Mouse (Mus musculus): ENCODE measurements at regions not wholly inside any gene's neighbourhood (a gene's known extent, or its start where the extent isn't known, plus 50 kb on each side); places are given as distances from the start of the nearest gene placed in this dataset.

GRCm38 (mm10) chr11:71498299-71498698 is 251.4 kb upstream of the Wscd1 start:
- no peak for ATAC-seq (ENCODE audit: poor library complexity, severe bottlenecking)

GRCm38 (mm10) chr11:71502156-71502555 is 247.6 kb upstream of the Wscd1 start:
- no peak for ATAC-seq (ENCODE audit: poor library complexity, severe bottlenecking)

- ATAC-seq (ENCODE audit: poor library complexity, severe bottlenecking) = peak; percentile 30; the same call in 1 of the 2 replicates
Observed at GRCm38 (mm10) chr11:71512271-71513066, 237.3 kb upstream of the Wscd1 start.

DNA sequence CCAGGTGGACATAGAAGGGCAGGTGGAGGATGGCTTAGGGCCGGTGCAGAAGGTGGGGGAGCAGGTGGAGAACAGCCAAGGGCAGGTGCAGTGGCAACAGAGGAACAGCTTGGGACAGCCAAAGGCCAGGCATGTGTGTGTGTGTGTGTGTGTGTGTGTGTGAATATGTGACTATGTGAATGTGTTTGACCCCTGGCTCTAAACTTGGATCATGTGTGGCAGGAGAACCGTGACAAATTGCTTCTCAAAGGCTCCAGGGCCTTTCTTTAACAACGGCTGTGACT is 236.7 kb upstream of the Wscd1 start:
- no peak for ATAC-seq (ENCODE audit: poor library complexity, severe bottlenecking)

GRCm38 (mm10) chr11:71515264-71515663 is 234.5 kb upstream of the Wscd1 start:
- no peak for ATAC-seq (ENCODE audit: poor library complexity, severe bottlenecking)

GRCm38 (mm10) chr11:71517377-71517776 is 232.3 kb upstream of the Wscd1 start:
- no peak for ATAC-seq (ENCODE audit: poor library complexity, severe bottlenecking)

DNA sequence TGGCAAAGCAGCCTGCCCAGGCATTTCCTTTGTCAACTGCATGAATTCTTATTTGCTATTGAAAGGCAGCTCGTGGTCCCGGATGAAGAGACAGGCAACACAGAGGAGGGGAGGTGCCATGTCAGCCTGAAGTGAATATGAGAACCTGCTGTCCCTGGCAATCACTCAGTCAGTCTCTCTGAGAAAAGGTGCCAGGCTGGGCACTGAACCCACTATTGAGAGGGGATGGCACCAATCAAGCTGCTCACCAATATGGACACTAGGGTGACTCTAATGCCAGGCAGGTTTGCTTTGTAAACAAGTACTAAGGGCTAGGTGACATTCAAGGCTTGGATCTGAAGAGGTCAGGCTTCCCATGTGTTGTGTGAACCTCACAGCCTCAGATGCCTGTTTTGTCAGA is 222.0 kb upstream of the Wscd1 start:
- ATAC-seq (ENCODE audit: poor library complexity, severe bottlenecking) = no peak

DNA sequence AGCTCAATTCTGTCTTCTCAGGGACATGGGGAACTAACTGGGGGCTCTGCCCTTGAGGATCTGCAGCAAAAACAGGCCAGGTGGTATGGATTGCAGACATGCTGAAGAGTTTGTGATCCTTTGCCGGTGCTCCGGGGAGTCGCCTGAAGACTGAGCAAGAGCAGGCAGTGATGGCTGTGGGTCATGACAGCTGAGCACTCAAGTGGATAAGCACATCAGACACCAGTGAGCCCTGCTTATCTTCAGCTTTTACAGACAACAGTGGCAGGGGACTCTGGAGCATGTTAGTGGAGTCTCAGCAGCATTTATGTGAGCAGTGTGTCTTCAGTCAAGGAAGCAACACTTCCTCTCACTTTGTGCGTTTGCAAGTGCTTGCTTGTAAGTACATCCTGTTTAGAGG is 221.1 kb upstream of the Wscd1 start:
- ATAC-seq (ENCODE audit: poor library complexity, severe bottlenecking) = no peak

DNA sequence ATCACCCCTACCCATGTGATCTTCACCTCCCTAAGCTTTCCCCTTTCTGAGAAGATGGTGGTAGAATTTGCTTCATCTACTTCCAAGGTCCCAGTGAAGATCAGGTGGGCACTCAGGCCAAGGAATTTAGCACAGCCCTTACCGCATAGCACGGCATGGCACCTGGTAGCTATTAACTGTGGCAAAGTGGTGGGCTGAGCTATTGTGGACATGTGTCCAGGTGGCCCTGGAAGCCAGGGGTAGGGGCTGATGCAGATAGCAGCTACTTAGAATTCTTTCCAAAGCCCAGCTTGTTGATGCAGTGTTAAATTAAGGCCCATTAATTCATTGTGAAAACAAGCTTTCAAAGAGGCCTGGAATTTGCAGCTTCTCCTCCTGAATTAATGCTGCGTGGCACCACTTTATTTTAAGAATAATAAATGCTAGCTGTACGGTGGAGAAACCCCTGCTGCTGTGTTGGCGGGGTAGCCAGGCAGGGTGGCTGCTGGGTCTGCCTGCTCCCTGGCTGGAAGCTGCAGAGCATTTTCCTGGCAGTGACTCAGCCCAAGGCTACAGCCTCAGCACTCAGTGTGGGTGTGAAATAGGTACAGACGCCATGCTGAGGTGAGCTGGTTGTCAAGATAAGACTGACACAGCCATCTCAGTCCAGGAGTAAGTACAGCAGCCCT is 208.4 kb upstream of the Wscd1 start:
- no peak for ATAC-seq (ENCODE audit: poor library complexity, severe bottlenecking)

DNA sequence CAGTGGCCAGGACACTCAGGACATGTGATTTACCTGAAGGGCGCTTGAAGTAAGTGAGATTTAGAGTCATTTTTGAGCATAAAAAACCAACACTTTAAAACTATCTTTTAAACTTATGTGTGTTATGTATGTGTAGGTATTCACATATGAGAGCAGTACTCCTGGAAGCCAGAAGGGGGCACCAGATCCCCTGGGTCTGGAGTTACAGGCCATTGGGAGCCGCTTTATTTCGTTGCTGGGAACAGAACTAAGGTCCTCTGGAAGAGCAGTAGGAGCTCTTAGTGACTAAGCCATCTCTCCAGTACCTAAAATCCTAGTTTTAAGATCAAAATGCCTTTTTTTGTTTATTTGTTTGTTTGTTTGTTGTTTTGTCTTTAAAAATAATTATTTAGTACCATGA is 192.3 kb upstream of the Wscd1 start:
- no peak for ATAC-seq (ENCODE audit: poor library complexity, severe bottlenecking)

GRCm38 (mm10) chr11:71564831-71565230 is 184.9 kb upstream of the Wscd1 start:
- ATAC-seq (ENCODE audit: poor library complexity, severe bottlenecking) = no peak

DNA sequence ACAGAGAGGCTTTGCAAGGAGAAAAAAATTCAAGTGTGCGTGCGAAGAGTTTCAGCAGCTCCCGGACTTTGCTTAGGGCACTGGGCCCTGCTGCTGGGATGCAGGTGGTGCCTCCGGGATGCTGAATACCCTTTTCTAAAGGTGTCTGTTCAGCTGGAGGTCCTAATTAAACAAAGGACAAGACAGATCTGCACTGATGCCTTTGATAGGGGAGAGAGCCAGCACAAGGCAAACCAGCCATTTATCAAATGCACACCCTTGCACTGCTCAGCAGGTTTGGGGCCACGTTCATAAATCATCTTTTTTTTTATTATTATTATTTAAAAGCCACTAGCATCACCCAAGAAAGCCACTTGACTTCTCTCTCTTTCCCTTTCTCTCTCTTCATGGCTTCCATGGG is 172.9 kb upstream of the Wscd1 start:
- no peak for ATAC-seq (ENCODE audit: poor library complexity, severe bottlenecking)

GRCm38 (mm10) chr11:71581775-71582174 is 167.9 kb upstream of the Wscd1 start:
- ATAC-seq (ENCODE audit: poor library complexity, severe bottlenecking) = no peak

DNA sequence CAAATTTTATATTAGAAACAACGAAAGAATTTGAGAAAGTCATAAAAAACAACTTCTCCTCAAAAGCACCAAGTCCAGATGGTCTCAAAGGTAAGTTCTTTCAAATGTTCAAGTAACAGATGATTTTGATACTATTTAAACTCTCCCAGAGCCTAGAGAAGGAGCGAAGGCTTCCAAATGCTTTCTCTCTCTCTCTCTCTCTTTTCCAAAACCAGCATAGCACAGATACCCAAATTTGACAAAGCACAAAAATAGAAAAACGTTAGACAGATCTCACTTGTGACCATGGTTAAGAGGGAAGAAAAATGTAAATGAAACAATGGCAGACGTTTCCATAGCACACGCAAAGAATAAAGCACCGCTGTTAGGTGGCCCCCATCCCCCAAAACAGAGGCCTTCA is 158.7 kb upstream of the Wscd1 start:
- no peak for ATAC-seq (ENCODE audit: poor library complexity, severe bottlenecking)

DNA sequence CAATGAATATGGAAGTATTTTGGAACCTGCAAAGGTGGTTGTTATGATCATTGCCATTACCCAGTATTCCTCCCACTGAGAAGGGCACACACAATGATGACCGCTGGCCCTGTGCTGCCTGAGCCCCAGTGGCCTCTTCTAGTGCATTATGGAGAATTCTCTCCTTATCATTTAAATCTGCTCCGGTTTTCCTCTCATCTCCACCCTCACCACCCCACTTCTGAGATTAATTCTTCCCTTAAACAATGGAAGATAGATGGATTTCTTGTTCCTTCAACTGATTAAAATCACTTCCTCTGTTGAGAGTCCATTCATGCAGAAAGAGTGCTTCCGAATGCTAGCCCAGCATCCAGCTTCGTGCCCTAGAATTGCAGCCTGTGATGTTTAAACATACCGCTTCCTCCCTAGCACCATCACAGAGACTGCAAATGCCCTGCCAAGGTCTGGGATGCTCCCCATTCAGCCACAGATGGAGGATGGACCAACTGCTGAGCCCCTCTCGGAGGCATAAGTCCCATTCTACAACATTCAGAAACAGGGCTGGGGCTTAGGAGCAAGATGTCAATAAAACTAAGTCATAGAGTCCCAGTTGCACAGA is 155.4 kb upstream of the Wscd1 start:
- ATAC-seq (ENCODE audit: poor library complexity, severe bottlenecking) = no peak

DNA sequence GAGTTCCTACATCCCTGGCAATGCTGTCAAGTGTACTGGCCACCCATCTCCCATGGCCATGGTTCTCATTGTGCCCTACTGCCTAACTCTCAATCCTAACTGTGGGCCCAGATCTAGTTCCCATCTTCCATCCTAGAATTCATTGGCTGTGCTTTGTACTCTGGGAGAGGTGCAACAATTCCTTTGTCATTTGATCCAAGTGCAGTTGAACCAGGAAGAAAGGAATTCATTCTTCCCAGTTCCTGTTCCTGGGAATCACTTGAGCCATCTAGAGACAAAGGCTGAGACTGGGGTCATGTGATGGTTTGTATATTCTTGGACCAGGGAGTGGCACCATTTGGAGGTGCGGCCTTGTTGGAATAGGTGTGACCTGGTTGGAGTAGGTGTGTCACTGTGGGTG is 152.0 kb upstream of the Wscd1 start:
- no peak for ATAC-seq (ENCODE audit: poor library complexity, severe bottlenecking)

GRCm38 (mm10) chr11:71610782-71611181 is 138.9 kb upstream of the Wscd1 start:
- no peak for ATAC-seq (ENCODE audit: poor library complexity, severe bottlenecking)

DNA sequence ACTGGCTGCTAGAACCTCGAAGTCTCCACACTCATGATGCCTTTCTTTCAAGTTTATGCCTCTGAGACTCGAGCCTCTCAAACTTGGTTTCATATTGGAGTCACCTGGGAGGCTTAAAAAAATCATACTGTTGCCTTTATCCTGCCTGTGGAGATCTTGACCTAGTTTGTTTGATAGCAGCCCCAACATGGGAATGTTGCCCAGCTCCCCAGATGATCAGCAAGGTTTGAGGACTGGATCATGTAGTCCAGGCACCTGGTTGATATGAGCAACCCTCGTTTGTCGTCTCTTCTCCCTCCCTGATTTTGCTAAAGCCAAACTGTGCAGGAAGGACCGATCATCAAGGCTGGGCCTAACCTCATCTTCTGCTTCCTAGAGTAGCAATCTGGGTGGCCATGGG is 134.2 kb upstream of the Wscd1 start:
- ATAC-seq (ENCODE audit: poor library complexity, severe bottlenecking) = no peak

DNA sequence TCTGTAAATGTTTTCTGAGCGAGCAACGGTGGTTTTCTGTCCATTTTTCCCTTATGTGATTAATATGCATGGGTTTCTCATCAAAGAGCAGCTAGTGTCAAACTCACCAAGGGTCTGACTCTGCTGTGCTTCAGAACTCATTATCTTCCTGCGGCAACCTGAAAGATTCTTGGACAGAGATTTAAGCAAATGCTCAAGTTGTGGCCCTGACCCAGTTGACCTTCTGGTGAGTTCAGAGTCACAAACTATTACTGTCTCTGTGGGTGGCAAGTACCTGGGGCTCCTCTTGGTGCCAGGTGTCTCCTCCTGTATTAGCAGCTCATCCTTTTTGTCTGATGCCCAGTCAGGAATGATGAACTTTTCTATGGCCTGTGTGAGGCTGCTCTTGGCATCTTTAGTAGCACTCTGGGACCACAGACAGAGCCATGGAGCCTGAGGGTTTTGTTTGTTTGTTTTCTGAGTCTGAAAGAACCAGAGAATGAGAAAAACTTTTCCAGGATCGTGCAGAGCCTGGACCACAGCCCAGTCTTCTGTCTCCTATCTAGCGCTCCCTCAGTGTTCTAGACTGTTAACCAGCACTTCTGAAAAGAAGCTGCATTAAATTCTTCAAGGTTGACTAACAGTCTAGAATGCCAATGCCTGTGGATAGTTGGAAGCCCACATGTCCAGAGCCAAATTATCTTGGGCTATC is 124.1 kb upstream of the Wscd1 start:
- no peak for ATAC-seq (ENCODE audit: poor library complexity, severe bottlenecking)

DNA sequence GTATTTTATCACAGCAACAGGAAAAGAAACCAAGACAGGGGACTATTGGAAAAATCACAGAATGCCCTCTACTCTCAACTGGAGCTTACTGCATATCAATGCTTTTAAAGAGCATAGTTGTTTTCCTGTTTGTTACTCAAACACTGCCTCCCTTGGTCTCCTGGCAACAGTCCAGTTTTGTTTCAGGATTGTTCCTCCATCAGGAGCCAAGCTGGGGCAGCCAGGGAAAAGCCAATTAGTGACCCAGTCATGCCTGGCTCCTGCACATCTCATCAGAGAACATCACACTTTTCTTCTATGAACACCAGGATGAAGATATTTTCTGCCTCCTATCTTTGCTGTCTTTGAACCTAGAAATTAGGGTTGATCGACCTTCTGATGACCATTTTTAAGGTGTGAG is 113.6 kb upstream of the Wscd1 start:
- no peak for ATAC-seq (ENCODE audit: poor library complexity, severe bottlenecking)

DNA sequence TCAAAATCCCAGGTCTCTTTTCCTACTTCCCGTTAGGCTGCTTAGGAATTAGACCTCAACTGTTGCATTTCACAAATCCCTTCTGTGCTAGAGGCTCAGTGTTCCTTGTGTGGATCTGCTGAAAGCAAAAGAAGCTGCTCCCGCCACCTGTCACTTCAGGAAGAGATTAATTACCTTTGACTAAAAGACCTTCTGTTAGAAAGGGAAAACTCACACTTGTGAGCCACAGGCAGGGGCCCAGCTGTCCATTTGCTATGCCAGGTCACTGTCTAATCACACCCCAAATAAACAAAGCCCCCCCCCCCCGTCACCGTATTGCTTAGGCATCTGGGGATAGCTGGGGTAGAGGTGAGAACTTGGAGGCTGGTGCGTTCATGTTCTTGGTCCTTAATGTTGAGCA is 112.9 kb upstream of the Wscd1 start:
- no peak for ATAC-seq (ENCODE audit: poor library complexity, severe bottlenecking)

DNA sequence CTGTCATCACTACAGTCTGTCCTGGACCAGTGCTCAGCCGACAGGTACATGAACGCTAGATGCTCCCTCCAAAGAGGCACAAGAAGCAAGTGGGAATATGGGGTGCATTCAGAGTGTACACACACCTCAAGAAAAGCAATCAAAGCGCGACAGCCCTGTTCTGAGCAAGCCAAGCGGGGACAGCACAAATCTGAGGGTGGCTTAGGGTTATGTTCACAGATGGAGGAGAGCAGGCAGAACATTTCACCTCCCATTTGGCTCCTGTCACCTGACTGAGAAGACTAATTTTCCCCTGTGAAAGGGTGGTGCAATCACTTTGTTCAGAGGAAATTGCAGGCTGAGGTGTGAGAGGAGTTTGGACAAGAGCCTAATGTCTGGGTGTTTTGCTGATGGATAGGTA is 106.8 kb upstream of the Wscd1 start:
- ATAC-seq (ENCODE audit: poor library complexity, severe bottlenecking) = no peak
